Comparison of ENCODE assay signal across 17 mouse cellular contexts in the genomic region with DNA sequence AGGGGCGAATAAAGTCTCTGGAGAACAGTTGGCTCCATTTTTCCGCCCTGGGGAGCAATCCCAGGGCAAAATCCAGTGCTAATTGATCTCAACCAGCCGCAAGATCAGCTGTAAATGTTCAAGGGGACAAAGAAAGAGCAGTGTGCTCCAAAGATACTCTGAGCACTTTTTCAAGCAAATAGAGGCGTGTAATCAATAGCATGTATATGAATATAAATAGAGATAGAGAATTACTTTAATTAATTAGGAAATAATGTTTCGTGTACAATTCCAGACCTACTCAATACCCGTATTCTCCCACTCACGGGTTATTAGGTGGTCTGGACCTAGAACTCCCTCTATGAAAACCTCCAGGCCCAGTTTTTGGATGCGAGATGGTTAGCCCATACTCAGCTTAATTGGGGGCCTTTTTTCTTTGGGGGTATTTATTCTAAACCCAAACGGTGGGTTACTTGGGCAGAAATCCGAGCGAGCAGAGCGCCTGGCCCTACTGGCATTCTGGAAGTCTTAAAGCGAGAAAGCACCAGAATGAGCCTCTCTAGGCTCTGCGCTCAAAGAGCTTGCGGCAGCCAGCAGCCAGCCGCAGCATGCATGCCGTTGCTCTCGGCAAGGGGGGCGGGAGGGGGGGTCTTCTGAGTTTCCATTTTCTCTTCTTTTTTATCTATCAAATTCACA. TPM values are rescaled to one million over a fixed set of nuclear protein-coding genes. Genes with fewer than 3 reads are reported as not detected.
DNase-seq lines count a peak whose midpoint lies in the region; ATAC-seq and TF ChIP-seq lines count a peak whose summit lies in the region.
"Had no signal": no experiment of that assay in that cellular context is flagged by ENCODE, and none has a peak within 500 bp of the region (broad histone marks: within the 10 kb centered on the region; RNA-seq: fewer than 3 reads in every experiment).

No protein-coding gene starts in this region.

- WGBS in forebrain, postnatal 0 days = 3% methylated on average over 19 of the region's 19 CpGs
- 1% methylated on average over 19 of the region's 19 CpGs for WGBS in kidney, embryonic 16.5 days

- no peaks in the 10 kb centered on the region for H3K9me3 ChIP-seq in forebrain, postnatal 0 days (ENCODE audit: low read length)
- no peaks in the 10 kb centered on the region for H3K9me3 ChIP-seq in kidney, embryonic 16.5 days (ENCODE audit: low read length)
- H3K9me3 ChIP-seq: heart, embryonic 10.5 days; intestine, embryonic 15.5 days; limb, embryonic 13.5 days had no signal

- H3K4me2 ChIP-seq in forebrain, postnatal 0 days (ENCODE audit: low read depth) = peak overlapping the region; percentile 70
- H3K4me2 ChIP-seq in kidney, embryonic 16.5 days (replicated peaks; ENCODE audit: low read depth, low read length) = no peak overlapping the region
- H3K4me2 ChIP-seq: intestine, embryonic 15.5 days; limb, embryonic 13.5 days had no signal

- no peak for TF ChIP-seq CTCF in brain, embryonic 14.5 days (IDR thresholded peaks at IDR 0.05; ENCODE audit: borderline replicate concordance, extremely low read depth, insufficient read depth, insufficient read length)
- no peak for TF ChIP-seq CTCF in forebrain, postnatal 0 days (IDR thresholded peaks at IDR 0.05; ENCODE audit: low read depth)

- ATAC-seq in forebrain, postnatal 0 days = peak; percentile 23
- ATAC-seq in kidney, embryonic 16.5 days (ENCODE audit: low FRiP score, low TSS enrichment) = no peak
- ATAC-seq: intestine, embryonic 15.5 days had no signal

- peaks cover 27% of the 10 kb centered on the region; the same call in 1 of the 2 replicates for H3K4me1 ChIP-seq in forebrain, postnatal 0 days (ENCODE audit: insufficient read depth)
- 0 out of 2 replicates have a peak, but pooled peaks cover 7% of the 10 kb centered on the region for H3K4me1 ChIP-seq in kidney, embryonic 16.5 days (ENCODE audit: insufficient read depth, low read length)
- H3K4me1 ChIP-seq: heart, embryonic 10.5 days; intestine, embryonic 15.5 days; limb, embryonic 13.5 days had no signal

- intact Hi-C loops in left cerebral cortex, postnatal 14 days (cut with DNase I) = loop anchor here (10.0 kb wide), 2 partner anchors 708 to 1968 kb away; a partner anchor contains a TSS
- intact Hi-C loops in left cerebral cortex, postnatal 36 days (cut with DNase I) = loop anchor here (5.0 to 10.0 kb wide), 4 partner anchors 741 to 1968 kb away; a partner anchor contains a TSS

- TF ChIP-seq POLR2A in brain, embryonic 14.5 days (IDR thresholded peaks at IDR 0.05; ENCODE audit: borderline replicate concordance, extremely low read depth, insufficient read depth, insufficient read length, poor library complexity, severe bottlenecking) = no peak

- peak overlapping the region; percentile 100 for H3K27ac ChIP-seq in forebrain, postnatal 0 days (ENCODE audit: low read depth, low read length)
- no peak overlapping the region for H3K27ac ChIP-seq in kidney, embryonic 16.5 days (ENCODE audit: low read length)
- H3K27ac ChIP-seq: heart, embryonic 10.5 days; intestine, embryonic 15.5 days; limb, embryonic 13.5 days had no signal

- H3K36me3 ChIP-seq in forebrain, postnatal 0 days (ENCODE audit: insufficient read depth) = no peaks in the 10 kb centered on the region
- no peaks in the 10 kb centered on the region for H3K36me3 ChIP-seq in kidney, embryonic 16.5 days (ENCODE audit: insufficient read depth, low read length)
- H3K36me3 ChIP-seq: heart, embryonic 10.5 days; intestine, embryonic 15.5 days; limb, embryonic 13.5 days had no signal

- H3K27me3 ChIP-seq in forebrain, postnatal 0 days (ENCODE audit: insufficient read depth, low read length) = no peaks in the 10 kb centered on the region
- peaks cover 89% of the 10 kb centered on the region for H3K27me3 ChIP-seq in kidney, embryonic 16.5 days (ENCODE audit: insufficient read depth, low read length)

- DNase-seq in left cerebral cortex, postnatal 14 days (ENCODE audit: low spot score in 2 of 2) = peak; percentile 23
- no peak for DNase-seq in left cerebral cortex, postnatal 36 days (ENCODE audit: low spot score in 2 of 2)
- peak; percentile 81 for DNase-seq in brain, embryonic 14.5 days (ENCODE audit: low read depth)
- DNase-seq in embryo, embryonic 11 days = peak; percentile 50
- DNase-seq in forebrain, postnatal 0 days = peak; percentile 76
- DNase-seq in cerebellum, adult 8-10 months = no peak
- DNase-seq: gastrocnemius, postnatal 10 days; heart, postnatal 36 days; lung, adult 2 months; thymus, postnatal 4 days had no signal

- peak overlapping the region; percentile 83 for H3K4me3 ChIP-seq in forebrain, postnatal 0 days (ENCODE audit: low read depth, low read length)
- no peak overlapping the region for H3K4me3 ChIP-seq in kidney, embryonic 16.5 days (ENCODE audit: low read length)
- H3K4me3 ChIP-seq: heart, embryonic 10.5 days; intestine, embryonic 15.5 days; limb, embryonic 13.5 days had no signal

- peak overlapping the region; percentile 99 for H3K9ac ChIP-seq in forebrain, postnatal 0 days
- H3K9ac ChIP-seq in kidney, embryonic 16.5 days (replicated peaks; ENCODE audit: low read length) = no peak overlapping the region
- H3K9ac ChIP-seq: intestine, embryonic 15.5 days; limb, embryonic 13.5 days had no signal

RNA-seq across cellular contexts. Expression of a gene that starts 6.0 kb away (rescaled TPM):
- 100 to 1,000 TPM; 102 to 128 TPM for total RNA-seq in left cerebral cortex, postnatal 14 days (2021)
- total RNA-seq in left cerebral cortex, postnatal 36 days (2021) = 100 to 1,000 TPM; 110 to 120 TPM
- 76.0 and 160 TPM in 2 replicates for polyA plus RNA-seq in brain, embryonic 14.5 days (2012; rRNA removed)
- 76.5 and 79.4 TPM in 2 replicates for total RNA-seq in forebrain, postnatal 0 days (2014; rRNA removed)
- 50.8 and 53.4 TPM in 2 replicates for polyA plus RNA-seq in forebrain, postnatal 0 days (2015; fragmentation: Nextera tagmentation; extraction: Ambion mirVana)
- polyA plus RNA-seq in kidney, embryonic 16.5 days (2015; fragmentation: Nextera tagmentation; extraction: Ambion mirVana) = not detected in 2 replicates
- total RNA-seq: heart, postnatal 36 days; megakaryocyte, adult 5-6 weeks had no signal
- polyA plus RNA-seq: intestine, embryonic 15.5 days; large intestine, adult 2 months; limb, embryonic 13.5 days had no signal

RNA-seq across cellular contexts. Expression of a gene that starts 8.5 kb away (rescaled TPM):
- 1 to 10 TPM; 7.5 to 7.8 TPM for total RNA-seq in left cerebral cortex, postnatal 14 days (2021)
- 10 to 100 TPM in 1 of 2 experiments, 1 to 10 TPM in 1; 4.7 to 11.3 TPM for total RNA-seq in left cerebral cortex, postnatal 36 days (2021)
- polyA plus RNA-seq in brain, embryonic 14.5 days (2012; rRNA removed) = 1.5 and 4.7 TPM in 2 replicates
- total RNA-seq in forebrain, postnatal 0 days (2014; rRNA removed) = 16.1 and 16.8 TPM in 2 replicates
- polyA plus RNA-seq in forebrain, postnatal 0 days (2015; fragmentation: Nextera tagmentation; extraction: Ambion mirVana) = 0.53 and 0.85 TPM in 2 replicates
- polyA plus RNA-seq in kidney, embryonic 16.5 days (2015; fragmentation: Nextera tagmentation; extraction: Ambion mirVana) = not detected in 2 replicates
- total RNA-seq: gastrocnemius, postnatal 10 days; heart, postnatal 36 days; megakaryocyte, adult 5-6 weeks had no signal
- polyA plus RNA-seq: heart, embryonic 10.5 days; intestine, embryonic 15.5 days; large intestine, adult 2 months; limb, embryonic 13.5 days; lung, adult 2 months; stomach, embryonic 16.5 days had no signal

Comparison
In these comparisons a context has a peak if more than half of its experiments do, and no peak if none do; other contexts are left out.
1. DNase-seq: peak in left cerebral cortex, postnatal 14 days (2 of 2), brain, embryonic 14.5 days (single experiment), embryo, embryonic 11 days (single experiment) and forebrain, postnatal 0 days (single experiment); none in left cerebral cortex, postnatal 36 days (0 of 2) and cerebellum, adult 8-10 months (single experiment).